Mouse (Mus musculus) kidney, postnatal 25 days (tissue): ENCODE measurements around the gene E2f3.

Experiments
- DNase-seq, 2 experiments: peaks; one replicate each; pipeline ENCODE4 v3.0.0; 2021; ENCODE audit warnings: mixed read lengths in 2 of 2

The E2f3 gene

GRCm38 (mm10) chr13:29913606-29914005 lies 72.3 kb downstream of the E2f3 start:
- no peak for DNase-seq

GRCm38 (mm10) chr13:29913061-29913460 lies 72.8 kb downstream of the E2f3 start:
- no peak for DNase-seq

GRCm38 (mm10) chr13:29912251-29912650 lies 73.6 kb downstream of the E2f3 start:
- DNase-seq = no peak

- DNase-seq = no peak
Measured at GRCm38 (mm10) chr13:29911141-29911540, 74.7 kb downstream of the E2f3 start.

GRCm38 (mm10) chr13:29908431-29908830 lies 77.4 kb downstream of the E2f3 start:
- no peak for DNase-seq

- DNase-seq = no peak
Measured at GRCm38 (mm10) chr13:29907995-29908394, 77.9 kb downstream of the E2f3 start.

GRCm38 (mm10) chr13:29906734-29907133 lies 79.1 kb downstream of the E2f3 start:
- no peak for DNase-seq

- DNase-seq = no peak
Measured at GRCm38 (mm10) chr13:29903341-29903740, 82.5 kb downstream of the E2f3 start.

GRCm38 (mm10) chr13:29902676-29903075 lies 83.2 kb downstream of the E2f3 start:
- DNase-seq = no peak

- no peak for DNase-seq
Measured at GRCm38 (mm10) chr13:29901641-29902040, 84.2 kb downstream of the E2f3 start.

GRCm38 (mm10) chr13:29866780-29867179 lies 119.1 kb downstream of the E2f3 start:
- no peak for DNase-seq

GRCm38 (mm10) chr13:29864331-29864730 lies 121.5 kb downstream of the E2f3 start:
- no peak for DNase-seq

GRCm38 (mm10) chr13:29860087-29860486 lies 125.8 kb downstream of the E2f3 start:
- no peak for DNase-seq

GRCm38 (mm10) chr13:29857436-29857835 lies 128.4 kb downstream of the E2f3 start:
- peak; percentile 13 to 37 for DNase-seq
